Mouse (Mus musculus) brain, embryonic 14.5 days (tissue): ENCODE data around the gene Gm9044.
"Not testable (repeated sequence)": the region's sequence is repeated elsewhere in the genome, so short reads cannot be mapped to it uniquely, and the experiment has no call there.

Experiments used
- CTCF ChIP-seq: fragments of 200-500 bp; IDR thresholded peaks from 2 replicates; pipeline ENCODE4 v1.5.1; 2012; ENCODE audit warnings: inconsistent platforms, mild to moderate bottlenecking, moderate library complexity, borderline replicate concordance; ENCODE audit not compliant: insufficient read depth, insufficient read length; ENCODE audit errors: extremely low read depth
- POLR2A ChIP-seq: fragments of 200-500 bp; IDR thresholded peaks from 2 replicates; pipeline ENCODE4 v1.6.1; 2012; ENCODE audit warnings: mild to moderate bottlenecking, inconsistent platforms, borderline replicate concordance; ENCODE audit not compliant: poor library complexity, insufficient read depth, insufficient read length, severe bottlenecking; ENCODE audit errors: extremely low read depth

GRCm38 (mm10) chr10:118332308-118332707 is at the start of gene Gm9044:
- TF ChIP-seq POLR2A, CTCF: not testable (repeated sequence)
